Mouse (Mus musculus) lung, embryonic 14.5 days (tissue): ENCODE data around the gene Tle4. TPM values are rescaled to one million over a fixed set of nuclear protein-coding genes. Genes with fewer than 3 reads are reported as not detected.

ENCODE experiments used
- ATAC-seq: fragments of 200-750 bp; cut with Nextera tagmentation; 2 replicates; pipeline ENCODE4 v1.8.0; 2017; ENCODE audit warnings: mild to moderate bottlenecking, moderate TSS enrichment, moderate library complexity; ENCODE audit not compliant: insufficient read depth
- DNase-seq: peaks from one replicate; pipeline ENCODE4 v3.0.0-alpha.2; 2015
- H3K27ac ChIP-seq: fragments of 300-500 bp; sonication (generic); 2 replicates; pipeline ENCODE4 v1.5.1; 2014; ENCODE audit warnings: low read depth, mild to moderate bottlenecking, moderate library complexity
- H3K27me3 ChIP-seq: fragments of 300-500 bp; sonication (generic); 2 replicates; pipeline ENCODE4 v1.6.1; 2014; ENCODE audit warnings: low read length, control low read depth; ENCODE audit not compliant: insufficient read depth
- H3K36me3 ChIP-seq: fragments of 300-500 bp; sonication (generic); 2 replicates; pipeline ENCODE4 v1.6.1; 2014; ENCODE audit warnings: control low read depth; ENCODE audit not compliant: insufficient read depth
- H3K4me1 ChIP-seq: fragments of 300-500 bp; sonication (generic); 2 replicates; pipeline ENCODE4 v1.6.1; 2014; ENCODE audit warnings: antibody characterized with exemption, control low read depth; ENCODE audit not compliant: insufficient read depth
- H3K4me2 ChIP-seq: fragments of 300-500 bp; sonication (generic); 2 replicates; pipeline ENCODE4 v1.6.1; 2014; ENCODE audit warnings: mild to moderate bottlenecking
- H3K4me3 ChIP-seq: fragments of 300-500 bp; sonication (generic); 2 replicates; pipeline ENCODE4 v1.5.1; 2014; ENCODE audit warnings: low read depth, low read length
- H3K9ac ChIP-seq: fragments of 300-500 bp; sonication (generic); 2 replicates; pipeline ENCODE4 v1.6.1; 2014
- H3K9me3 ChIP-seq: fragments of 300-500 bp; sonication (generic); 2 replicates; pipeline ENCODE4 v1.6.1; 2016; ENCODE audit warnings: low read depth, low read length, control low read depth
- CTCF ChIP-seq: IDR thresholded peaks from 2 replicates; pipeline ENCODE4 v1.5.1; 2016; ENCODE audit warnings: antibody characterized with exemption, low read depth
- WGBS: fragments of 180-500 bp; shearing (Covaris S2); extraction: QIAGEN DNeasy Blood & Tissue Kit; methylation state at CpG from one replicate; pipeline ENCODE4 v1.1.7; 2014; 5-methylcytosine and 5-hydroxymethylcytosine counted together
- polyA plus RNA-seq: library from polyadenylated mRNA; unstranded; fragments of >200 nt; fragmentation: Nextera tagmentation; extraction: Ambion mirVana; gene quantifications from 2 replicates; pipeline ENCODE4 v1.2.1, GENCODE M21; 2014

Gene Tle4
- polyA plus RNA-seq, 1 experiment from 2014 or later: 16.9 TPM

- no peak for ATAC-seq
- no peak for TF ChIP-seq CTCF
- no peak overlapping the region for H3K4me2 ChIP-seq
Measured at GRCm38 (mm10) chr19:14576311-14576710, 21.5 kb downstream of the Tle4 start.

DNA sequence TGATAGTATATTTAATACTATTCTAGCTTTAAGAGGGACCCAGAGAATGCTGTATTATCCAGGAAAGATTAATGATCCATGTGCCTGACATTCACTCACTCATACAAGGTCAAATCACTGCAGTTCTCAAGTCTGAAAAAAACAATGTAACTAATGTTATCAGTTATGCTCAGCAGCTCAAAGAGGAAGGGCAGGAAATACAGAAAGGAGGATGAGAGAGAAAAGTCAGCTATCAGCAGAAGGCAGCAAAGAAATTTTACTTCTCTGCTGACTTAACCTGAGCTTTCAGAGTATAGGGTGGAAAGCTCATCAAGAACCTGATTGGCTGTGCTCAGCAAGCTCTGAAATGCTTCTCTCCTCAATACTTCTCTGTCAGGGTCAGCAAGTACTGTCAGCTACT is 29.0 kb downstream of the Tle4 start:
- DNase-seq (no peak), ATAC-seq (no peak)
- no peak overlapping the region for H3K27ac ChIP-seq
- H3K4me3 ChIP-seq: no peak overlapping the region
- H3K27me3 ChIP-seq: no peaks in the 10 kb centered on the region
- no peaks in the 10 kb centered on the region for H3K9me3 ChIP-seq
- H3K4me2 ChIP-seq: no peak overlapping the region
- H3K36me3 ChIP-seq: no peaks in the 10 kb centered on the region
- no peak for TF ChIP-seq CTCF
- no peaks in the 10 kb centered on the region; the same call in 1 of the 2 replicates for H3K4me1 ChIP-seq
- no peak overlapping the region for H3K9ac ChIP-seq

More at GRCm38 (mm10) chr19:14576311-14576710, 21.5 kb downstream of the Tle4 start:
- no peaks in the 10 kb centered on the region; the same call in 1 of the 2 replicates for H3K4me1 ChIP-seq
- H3K27ac ChIP-seq: no peak overlapping the region
- H3K36me3 ChIP-seq: 0 out of 2 replicates have a peak, but pooled peaks cover 9% of the 10 kb centered on the region
- no peaks in the 10 kb centered on the region for H3K27me3 ChIP-seq
- no peak overlapping the region for H3K4me3 ChIP-seq
- DNase-seq: no peak
- H3K9ac ChIP-seq: no peak overlapping the region
- H3K9me3 ChIP-seq: no peaks in the 10 kb centered on the region

- DNase-seq (no peak), ATAC-seq (no peak)
- Histone ChIP-seq H3K27me3 (no peaks in the 10 kb centered on the region), H3K9me3 (no peaks in the 10 kb centered on the region), H3K4me1 (no peaks in the 10 kb centered on the region; the same call in 1 of the 2 replicates), H3K36me3 (no peaks in the 10 kb centered on the region), H3K27ac (no peak overlapping the region), H3K4me3 (no peak overlapping the region), H3K4me2 (no peak overlapping the region), H3K9ac (no peak overlapping the region)
- no peak for TF ChIP-seq CTCF
- WGBS: 84% methylated on average over 3 of the region's 3 CpGs
Measured at GRCm38 (mm10) chr19:14567081-14567480, 30.8 kb downstream of the Tle4 start.

- Histone ChIP-seq H3K9ac (no peak overlapping the region), H3K9me3 (no peaks in the 10 kb centered on the region), H3K27me3 (no peaks in the 10 kb centered on the region), H3K4me3 (no peak overlapping the region), H3K4me2 (no peak overlapping the region), H3K27ac (no peak overlapping the region), H3K4me1 (no peaks in the 10 kb centered on the region; the same call in 1 of the 2 replicates), H3K36me3 (no peaks in the 10 kb centered on the region)
- ATAC-seq (no peak), DNase-seq (peak; percentile 60)
- no peak for TF ChIP-seq CTCF
- WGBS: 53% methylated on average over 5 of the region's 5 CpGs
Measured at GRCm38 (mm10) chr19:14566564-14567021, 31.3 kb downstream of the Tle4 start.

- no peak for TF ChIP-seq CTCF
- no peak overlapping the region for H3K4me3 ChIP-seq
- H3K4me1 ChIP-seq: no peaks in the 10 kb centered on the region
- H3K9ac ChIP-seq: no peak overlapping the region
- no peaks in the 10 kb centered on the region for H3K36me3 ChIP-seq
- no peaks in the 10 kb centered on the region for H3K9me3 ChIP-seq
- no peak overlapping the region for H3K27ac ChIP-seq
- 82% methylated on average over 4 of the region's 4 CpGs for WGBS
- DNase-seq (no peak), ATAC-seq (no peak)
- H3K27me3 ChIP-seq: no peaks in the 10 kb centered on the region
- H3K4me2 ChIP-seq: no peak overlapping the region
Measured at GRCm38 (mm10) chr19:14565424-14566069, 32.3 kb downstream of the Tle4 start.

DNA sequence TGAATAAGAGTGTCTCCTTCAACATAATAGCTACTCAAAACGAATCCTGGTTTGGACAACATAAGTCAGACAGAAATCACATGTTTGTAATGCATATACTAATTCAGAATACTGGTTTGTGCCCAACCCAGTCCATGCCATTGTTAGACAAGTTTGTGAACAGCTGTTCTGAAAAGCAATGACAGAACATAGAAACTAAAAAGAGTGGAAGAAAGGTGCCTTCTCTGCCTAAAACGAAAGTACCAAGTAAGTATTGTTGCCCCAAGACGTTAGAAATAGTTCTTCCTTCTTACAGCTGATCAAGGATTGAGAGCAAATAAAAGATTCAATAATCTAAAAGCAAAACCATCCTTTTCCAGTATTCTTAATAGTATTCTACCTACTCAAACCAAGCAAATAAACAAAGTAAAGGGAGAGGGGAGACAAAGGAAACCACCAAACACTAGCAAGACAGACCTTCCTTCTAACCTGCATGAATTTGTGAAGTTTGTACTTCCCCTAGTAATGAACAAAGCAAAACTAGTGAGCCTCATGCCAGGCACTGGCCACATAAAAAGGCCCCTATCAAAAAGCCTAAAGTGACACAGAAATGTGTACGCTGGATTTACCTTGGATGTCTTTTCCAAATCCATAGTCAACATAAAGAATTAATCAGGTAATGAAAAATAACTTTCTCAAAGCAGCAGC is 34.4 kb downstream of the Tle4 start:
- Histone ChIP-seq H3K36me3 (no peaks in the 10 kb centered on the region), H3K9me3 (no peaks in the 10 kb centered on the region), H3K4me2 (no peak overlapping the region), H3K4me1 (no peaks in the 10 kb centered on the region), H3K27me3 (no peaks in the 10 kb centered on the region), H3K9ac (no peak overlapping the region), H3K4me3 (no peak overlapping the region), H3K27ac (no peak overlapping the region)
- ATAC-seq (no peak), DNase-seq (no peak)
- WGBS: 85% methylated on average over 4 of the region's 4 CpGs
- no peak for TF ChIP-seq CTCF

GRCm38 (mm10) chr19:14547871-14548270 is 50.0 kb downstream of the Tle4 start:
- Histone ChIP-seq H3K4me2 (no peak overlapping the region), H3K4me3 (no peak overlapping the region), H3K4me1 (no peaks in the 10 kb centered on the region), H3K9ac (no peak overlapping the region), H3K9me3 (no peaks in the 10 kb centered on the region), H3K27me3 (no peaks in the 10 kb centered on the region), H3K27ac (no peak overlapping the region), H3K36me3 (no peaks in the 10 kb centered on the region)
- WGBS: 72% methylated on average over 3 of the region's 3 CpGs
- TF ChIP-seq CTCF: no peak
- no peak for DNase-seq
- ATAC-seq: no peak
